Mouse (Mus musculus) neutrophil, adult 65 days (primary cell): Measurements from ENCODE around the gene Foxj2. TPM values are rescaled to one million over a fixed set of nuclear protein-coding genes. Genes with fewer than 3 reads are reported as not detected.

Experiments
- total RNA-seq: library from RNA; stranded (reverse); gene quantifications from 2 replicates; pipeline ENCODE4 v1.2.4, GENCODE M21; 2023

The Foxj2 gene
- 33.0 and 36.7 TPM in 2 replicates for total RNA-seq

DNA sequence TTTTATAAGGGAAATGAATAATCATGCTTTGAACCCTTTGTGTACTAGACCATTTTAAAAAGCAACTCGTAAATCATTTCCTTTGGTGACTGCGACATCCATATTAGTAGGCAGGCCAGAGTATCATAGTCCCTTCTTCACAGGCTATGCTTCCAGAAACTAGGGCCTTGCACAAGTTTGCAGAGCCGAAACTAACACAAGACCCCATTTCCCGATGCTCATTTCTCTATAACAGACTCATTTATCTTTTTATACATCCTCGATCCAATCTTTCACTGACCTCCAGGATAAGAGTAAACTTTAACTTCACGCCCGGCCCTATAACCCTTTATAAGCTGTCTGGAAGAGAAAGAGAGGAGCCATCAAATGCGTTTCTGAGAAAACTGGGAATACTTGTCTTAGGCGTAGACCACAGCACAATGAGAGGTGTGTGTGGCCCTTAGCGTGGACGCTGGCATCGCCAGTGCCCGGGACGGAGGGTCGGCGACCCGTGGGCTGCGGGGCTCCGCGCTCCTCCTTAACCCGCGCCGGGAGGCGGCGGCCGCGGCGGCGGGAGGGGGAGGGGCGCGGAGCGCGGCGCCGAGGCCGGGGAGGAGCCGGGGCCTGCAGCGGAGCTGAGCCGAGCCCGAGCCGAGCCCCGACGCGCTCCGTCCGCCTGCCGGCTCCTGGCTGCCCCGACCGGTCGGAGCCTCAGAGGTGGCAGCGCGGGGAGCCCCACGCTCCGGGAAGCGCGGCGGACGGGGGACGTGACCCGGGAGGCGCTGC is at the start of gene Foxj2:
Gene Foxj2 (plus strand): TSS at position 609 of the 765 bp plus-strand sequence.

DNA sequence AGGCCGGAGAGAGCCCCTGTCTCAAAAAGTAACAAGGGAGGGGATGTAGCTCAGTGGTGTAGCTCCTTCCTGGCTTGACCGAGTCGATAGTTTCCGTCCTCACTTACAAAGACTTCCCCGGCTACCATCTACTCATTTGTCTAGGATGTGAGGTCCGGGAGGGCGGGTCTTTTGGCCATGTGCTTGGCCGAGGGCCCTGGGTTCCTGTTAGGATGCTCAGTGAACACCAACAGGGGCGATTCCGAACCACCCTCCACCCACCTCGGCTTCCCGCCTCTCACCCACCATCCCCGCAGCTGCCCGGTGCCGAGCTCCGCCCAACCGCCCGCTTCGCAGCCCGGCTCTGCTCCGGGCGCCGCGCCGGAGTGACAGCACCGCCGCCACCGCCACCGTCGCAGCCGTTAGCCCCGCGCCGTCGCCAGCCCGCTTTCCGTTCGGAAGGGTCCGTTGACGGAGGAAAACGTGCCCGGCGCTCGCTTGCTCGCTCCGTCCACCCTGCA is 18.4 kb upstream of the Foxj2 start, which contains the start of gene Slc2a3:
Gene Slc2a3 (minus strand): TSS at position 340 of the 500 bp plus-strand sequence.

DNA sequence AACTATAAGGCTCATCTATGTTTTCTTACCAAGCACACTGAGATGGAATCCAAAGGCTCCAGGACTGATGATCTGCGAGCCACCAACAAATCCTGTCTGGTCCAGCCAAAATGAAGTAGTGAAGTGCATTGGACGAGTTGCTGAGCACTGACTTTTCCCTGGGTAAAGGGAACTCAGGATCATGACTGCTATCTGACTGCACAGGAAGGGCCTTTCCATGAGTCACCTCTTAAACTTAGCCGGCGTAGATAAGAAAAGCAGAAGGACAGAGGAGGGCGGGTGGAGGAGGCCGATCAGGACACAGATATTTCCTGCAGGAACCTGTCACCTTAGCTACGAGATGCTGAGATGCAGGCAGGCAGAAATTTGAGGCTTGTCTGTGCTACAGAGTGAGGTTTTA is 36.2 kb downstream of the Foxj2 start, which contains the start of gene C3ar1:
Gene C3ar1 (minus strand): TSS at position 207 of the 400 bp plus-strand sequence.

DNA sequence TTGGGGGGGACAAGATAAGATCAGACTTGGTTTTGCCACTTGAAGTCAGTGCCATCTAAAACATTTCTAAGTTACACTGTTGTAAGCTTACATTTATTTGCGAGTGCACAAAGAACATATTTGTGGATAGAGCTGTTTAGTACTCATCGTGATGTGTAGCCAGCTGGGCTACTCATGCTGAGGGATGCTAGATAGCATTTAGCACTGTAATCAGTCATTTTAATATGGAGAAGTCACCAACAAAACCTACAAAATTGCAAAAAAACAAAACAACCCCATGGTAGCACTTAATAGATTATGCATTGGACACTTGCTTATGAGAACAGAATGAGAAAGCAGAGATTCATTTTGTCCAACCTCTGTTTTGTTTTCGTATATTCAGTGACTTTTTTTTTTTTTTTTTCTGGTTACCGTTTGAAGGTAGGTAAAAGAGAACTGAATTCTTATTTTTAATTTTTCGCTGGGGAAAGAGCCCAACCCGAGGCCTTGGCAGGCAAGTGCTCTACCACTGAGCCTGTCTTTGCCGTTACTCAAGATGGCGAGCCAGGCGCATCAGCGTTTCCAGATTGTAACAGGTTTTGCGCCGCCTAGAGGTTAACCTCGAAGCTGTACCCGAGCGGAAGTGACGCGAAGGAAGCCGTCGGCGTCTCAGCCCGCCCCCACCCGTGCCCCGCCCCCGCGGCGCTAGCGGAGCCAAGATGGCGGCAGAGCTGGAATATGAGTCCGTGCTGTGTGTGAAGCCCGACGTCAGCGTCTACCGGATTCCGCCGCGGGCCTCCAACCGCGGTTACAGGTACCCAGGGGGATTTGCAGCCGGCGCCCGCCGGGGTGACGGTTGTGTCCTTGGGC is 54.4 kb downstream of the Foxj2 start, which contains the start of gene Necap1:
Gene Necap1 (plus strand): TSS at position 604 of the 849 bp plus-strand sequence.

Other genes starting within 250 kb of the Foxj2 start
- gene Apobec1, start 217.5 kb upstream of the Foxj2 start, total RNA-seq = 68.6 and 84.2 TPM in 2 replicates
- gene Gdf3, start 209.8 kb upstream of the Foxj2 start, total RNA-seq = not detected in 2 replicates
- gene Dppa3, start 193.5 kb upstream of the Foxj2 start, total RNA-seq = not detected in 2 replicates
- not detected in 2 replicates for gene Nanog, start 112.4 kb upstream of the Foxj2 start, total RNA-seq
- 658 and 692 TPM in 2 replicates for gene Slc2a3, start 18.3 kb upstream of the Foxj2 start, total RNA-seq
- gene C3ar1, start 36.2 kb downstream of the Foxj2 start, total RNA-seq = 0.22 and 0.23 TPM in 2 replicates
- 74.1 and 94.6 TPM in 2 replicates for gene Necap1, start 54.6 kb downstream of the Foxj2 start, total RNA-seq
- gene Clec4a1, start 101.9 kb downstream of the Foxj2 start, total RNA-seq = 26.6 and 29.1 TPM in 2 replicates
- gene Clec4a3, start 132.6 kb downstream of the Foxj2 start, total RNA-seq = 25.1 and 35.3 TPM in 2 replicates
- gene Clec4a4, start 170.5 kb downstream of the Foxj2 start, total RNA-seq = not detected in 2 replicates
- 1.1 and 2.1 TPM in 2 replicates for gene Clec4b1, start 230.0 kb downstream of the Foxj2 start, total RNA-seq